Mouse (Mus musculus) brain, embryonic 14.5 days (tissue): ENCODE measurements at regions not wholly inside any gene's neighbourhood (a gene's known extent, or its start where the extent isn't known, plus 50 kb on each side); places are given as distances from the start of the nearest gene placed in this dataset.

ENCODE experiments used
- CTCF ChIP-seq: fragments of 200-500 bp; IDR thresholded peaks from 2 replicates; pipeline ENCODE4 v1.5.1; 2012; ENCODE audit warnings: inconsistent platforms, mild to moderate bottlenecking, moderate library complexity, borderline replicate concordance; ENCODE audit not compliant: insufficient read depth, insufficient read length; ENCODE audit errors: extremely low read depth
- POLR2A ChIP-seq: fragments of 200-500 bp; IDR thresholded peaks from 2 replicates; pipeline ENCODE4 v1.6.1; 2012; ENCODE audit warnings: mild to moderate bottlenecking, inconsistent platforms, borderline replicate concordance; ENCODE audit not compliant: poor library complexity, insufficient read depth, insufficient read length, severe bottlenecking; ENCODE audit errors: extremely low read depth

DNA sequence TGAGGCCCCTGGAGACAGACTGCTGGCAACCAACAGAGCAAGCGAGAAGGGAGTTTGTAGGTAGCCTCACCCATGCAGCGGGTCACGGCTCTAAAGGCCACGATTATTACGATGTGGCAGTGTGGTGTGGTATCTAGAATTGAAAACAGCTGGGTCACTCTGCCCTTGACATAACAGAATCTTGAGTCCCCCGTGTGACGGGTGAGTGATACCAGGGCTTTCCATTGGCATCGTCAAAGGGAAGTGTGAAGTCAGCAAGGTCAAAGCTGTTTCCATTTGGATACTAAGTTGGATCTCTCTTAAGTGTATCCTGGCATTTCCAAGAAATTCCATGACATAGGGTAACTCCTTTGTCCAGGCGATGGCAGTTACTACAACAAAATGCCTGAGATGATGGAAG lies 106.7 kb upstream of the Osmr start:
- no peak for TF ChIP-seq CTCF
- no peak for TF ChIP-seq POLR2A
